Mouse (Mus musculus): Measurements from ENCODE around the gene Pla1a. TPM values are rescaled to one million over a fixed set of nuclear protein-coding genes. Genes with fewer than 3 reads are reported as not detected.
A peak's percentile ranks its signal among the peaks of the same experiment; 100 is the strongest.

The Pla1a gene
- polyA plus RNA-seq, 1 experiment from 2014 or later: 1.3 TPM

GRCm38 (mm10) chr16:38350361-38350855, 82.5 kb downstream of the Pla1a start:
- Histone ChIP-seq H3K4me1 (ENCODE audit: control insufficient read depth in 2 of 2, insufficient read depth in 2 of 2, low read length in 2 of 2) (peaks cover 17 to 60% of the 10 kb centered on the region in 2 experiments), H3K27ac (replicated peaks in 1 of 2; ENCODE audit: control insufficient read depth in 1 of 2, insufficient read depth in 1 of 2, low read depth in 2 of 2, low read length in 2 of 2) (peak overlapping the region; percentile 85), H3K9ac (ENCODE audit: low read length) (peak overlapping the region; percentile 34; the same call in 1 of the 2 replicates), H3K27me3 (ENCODE audit: control insufficient read depth, insufficient read depth, low read length) (no peaks in the 10 kb centered on the region), H3K4me2 (ENCODE audit: low read length) (peak overlapping the region; percentile 36), H3K9me3 (ENCODE audit: control insufficient read depth, low read length) (no peaks in the 10 kb centered on the region), H3K4me3 (ENCODE audit: control insufficient read depth in 1 of 2, insufficient read depth in 1 of 2, low read depth in 1 of 2, low read length in 2 of 2) (no peak overlapping the region; a peak in 2 of 4 replicates), H3K36me3 (ENCODE audit: control insufficient read depth, insufficient read depth, low read length) (peaks cover 40% of the 10 kb centered on the region)
- WGBS: 6% methylated on average over 7 of the region's 7 CpGs
- peak; percentile 84 for ATAC-seq (ENCODE audit: insufficient number of reproducible peaks, insufficient read depth, low FRiP score, low read depth)

- peak overlapping the region; percentile 36 for H3K4me2 ChIP-seq (ENCODE audit: low read length)
- ATAC-seq (ENCODE audit: insufficient number of reproducible peaks, insufficient read depth, low FRiP score, low read depth): no peak
These were observed 83.1 kb downstream of the Pla1a start for GRCm38 (mm10) chr16:38349881-38350280.

GRCm38 (mm10) chr16:38348217-38348761, 84.7 kb downstream of the Pla1a start:
- Histone ChIP-seq H3K9ac (ENCODE audit: low read length) (peak overlapping the region; percentile 90), H3K27me3 (ENCODE audit: control insufficient read depth, insufficient read depth, low read length) (no peaks in the 10 kb centered on the region), H3K27ac (replicated peaks in 1 of 2; ENCODE audit: control insufficient read depth in 1 of 2, insufficient read depth in 1 of 2, low read depth in 2 of 2, low read length in 2 of 2) (no peak overlapping the region), H3K4me3 (ENCODE audit: control insufficient read depth in 1 of 2, insufficient read depth in 1 of 2, low read depth in 1 of 2, low read length in 2 of 2) (peak overlapping the region in 1 of 2 experiments; percentile 71; a peak in 1 of 4 replicates), H3K4me1 (ENCODE audit: control insufficient read depth in 2 of 2, insufficient read depth in 2 of 2, low read length in 2 of 2) (peaks cover 14 to 57% of the 10 kb centered on the region in 2 experiments), H3K4me2 (ENCODE audit: low read length) (peak overlapping the region; percentile 83), H3K36me3 (ENCODE audit: control insufficient read depth, insufficient read depth, low read length) (peaks cover 36% of the 10 kb centered on the region), H3K9me3 (ENCODE audit: control insufficient read depth, low read length) (no peaks in the 10 kb centered on the region)
- WGBS: 68% methylated on average over 9 of the region's 9 CpGs
- ATAC-seq (ENCODE audit: insufficient number of reproducible peaks, insufficient read depth, low FRiP score, low read depth): no peak

More at GRCm38 (mm10) chr16:38349881-38350280, 83.1 kb downstream of the Pla1a start:
- Histone ChIP-seq H3K4me1 (ENCODE audit: control insufficient read depth in 2 of 2, insufficient read depth in 2 of 2, low read length in 2 of 2) (peaks cover 17 to 65% of the 10 kb centered on the region in 2 experiments), H3K27ac (replicated peaks in 1 of 2; ENCODE audit: control insufficient read depth in 1 of 2, insufficient read depth in 1 of 2, low read depth in 2 of 2, low read length in 2 of 2) (peak overlapping the region; percentile 85), H3K36me3 (ENCODE audit: control insufficient read depth, insufficient read depth, low read length) (peaks cover 40% of the 10 kb centered on the region), H3K9me3 (ENCODE audit: control insufficient read depth, low read length) (no peaks in the 10 kb centered on the region), H3K9ac (ENCODE audit: low read length) (no peak overlapping the region; the same call in 1 of the 2 replicates), H3K4me3 (ENCODE audit: control insufficient read depth in 1 of 2, insufficient read depth in 1 of 2, low read depth in 1 of 2, low read length in 2 of 2) (no peak overlapping the region; a peak in 1 of 4 replicates), H3K27me3 (ENCODE audit: control insufficient read depth, insufficient read depth, low read length) (no peaks in the 10 kb centered on the region)
- 68% methylated on average over 2 of the region's 2 CpGs for WGBS

GRCm38 (mm10) chr16:38347588-38347987, 85.4 kb downstream of the Pla1a start:
- peak overlapping the region; percentile 4 to 71; a peak in 3 of 4 replicates for H3K4me3 ChIP-seq (ENCODE audit: control insufficient read depth in 1 of 2, insufficient read depth in 1 of 2, low read depth in 1 of 2, low read length in 2 of 2)
- WGBS: 52% methylated on average over 6 of the region's 6 CpGs
- peak overlapping the region; percentile 90 for H3K9ac ChIP-seq (ENCODE audit: low read length)
- no peaks in the 10 kb centered on the region for H3K9me3 ChIP-seq (ENCODE audit: control insufficient read depth, low read length)
- H3K27ac ChIP-seq (replicated peaks in 1 of 2; ENCODE audit: control insufficient read depth in 1 of 2, insufficient read depth in 1 of 2, low read depth in 2 of 2, low read length in 2 of 2): peak overlapping the region in 1 of 2 experiments; percentile 96; a peak in 1 of 4 replicates
- H3K4me1 ChIP-seq (ENCODE audit: control insufficient read depth in 2 of 2, insufficient read depth in 2 of 2, low read length in 2 of 2): peaks cover 14 to 53% of the 10 kb centered on the region in 2 experiments
- no peak for ATAC-seq (ENCODE audit: insufficient number of reproducible peaks, insufficient read depth, low FRiP score, low read depth)
- H3K27me3 ChIP-seq (ENCODE audit: control insufficient read depth, insufficient read depth, low read length): no peaks in the 10 kb centered on the region
- peaks cover 34% of the 10 kb centered on the region for H3K36me3 ChIP-seq (ENCODE audit: control insufficient read depth, insufficient read depth, low read length)
- H3K4me2 ChIP-seq (ENCODE audit: low read length): peak overlapping the region; percentile 83

- no peaks in the 10 kb centered on the region for H3K27me3 ChIP-seq (ENCODE audit: control insufficient read depth, insufficient read depth, low read length)
- H3K4me2 ChIP-seq (ENCODE audit: low read length): peak within 1 kb of the TSS; percentile 83
- peak within 1 kb of the TSS; percentile 90 for H3K9ac ChIP-seq (ENCODE audit: low read length)
- H3K27ac ChIP-seq (replicated peaks in 1 of 2; ENCODE audit: control insufficient read depth in 1 of 2, insufficient read depth in 1 of 2, low read depth in 2 of 2, low read length in 2 of 2): peak within 1 kb of the TSS; percentile 94 to 96
- peaks cover 9 to 48% of the 10 kb centered on the region in 2 experiments for H3K4me1 ChIP-seq (ENCODE audit: control insufficient read depth in 2 of 2, insufficient read depth in 2 of 2, low read length in 2 of 2)
- H3K36me3 ChIP-seq (ENCODE audit: control insufficient read depth, insufficient read depth, low read length): peaks cover 28% of the 10 kb centered on the region
- 3% methylated on average over 35 of the region's 35 CpGs for WGBS
- peak; percentile 79 for ATAC-seq (ENCODE audit: insufficient number of reproducible peaks, insufficient read depth, low FRiP score, low read depth)
- no peaks in the 10 kb centered on the region for H3K9me3 ChIP-seq (ENCODE audit: control insufficient read depth, low read length)
- peak within 1 kb of the TSS; percentile 71 to 95 for H3K4me3 ChIP-seq (ENCODE audit: control insufficient read depth in 1 of 2, insufficient read depth in 1 of 2, low read depth in 1 of 2, low read length in 2 of 2)
These were observed 86.2 kb downstream of the Pla1a start, which contains the start of the genes Cox17 and Gm21987 for GRCm38 (mm10) chr16:38346529-38347325. Gene Cox17, plus strand, starts transcription at chr16:38346991. Gene Gm21987, plus strand, starts transcription at chr16:38347040.

Other genes starting within 250 kb of the Pla1a start
- not detected in 2 replicates for gene Nr1i2, start 138.3 kb downstream of the Pla1a start, polyA plus RNA-seq (2014; fragmentation: Nextera tagmentation; extraction: Ambion mirVana)
- 0.15 TPM in 1 of 2 replicates, not detected in the other for gene Maats1, start 91.0 kb downstream of the Pla1a start, polyA plus RNA-seq (2014; fragmentation: Nextera tagmentation; extraction: Ambion mirVana)
- gene Cox17, start 86.2 kb downstream of the Pla1a start, polyA plus RNA-seq (2014; fragmentation: Nextera tagmentation; extraction: Ambion mirVana): 337 TPM in 2 replicates
- 4.4 and 4.9 TPM in 2 replicates for gene Gm21987, start 86.1 kb downstream of the Pla1a start, polyA plus RNA-seq (2014; fragmentation: Nextera tagmentation; extraction: Ambion mirVana)
- 364 and 390 TPM in 2 replicates for gene Popdc2, start 70.9 kb downstream of the Pla1a start, polyA plus RNA-seq (2014; fragmentation: Nextera tagmentation; extraction: Ambion mirVana)
- gene Adprh, start 19.6 kb upstream of the Pla1a start, polyA plus RNA-seq (2014; fragmentation: Nextera tagmentation; extraction: Ambion mirVana): 78.7 and 90.5 TPM in 2 replicates
- gene Cd80, start 22.4 kb upstream of the Pla1a start, polyA plus RNA-seq (2014; fragmentation: Nextera tagmentation; extraction: Ambion mirVana): 0.38 and 0.73 TPM in 2 replicates
- 34.4 and 35.8 TPM in 2 replicates for gene Timmdc1, start 89.5 kb upstream of the Pla1a start, polyA plus RNA-seq (2014; fragmentation: Nextera tagmentation; extraction: Ambion mirVana)
- 29.1 and 30.4 TPM in 2 replicates for gene Poglut1, start 117.1 kb upstream of the Pla1a start, polyA plus RNA-seq (2014; fragmentation: Nextera tagmentation; extraction: Ambion mirVana)
- 52.7 and 63.8 TPM in 2 replicates for gene Tmem39a, start 125.6 kb upstream of the Pla1a start, polyA plus RNA-seq (2014; fragmentation: Nextera tagmentation; extraction: Ambion mirVana)

Measured in heart, embryonic 14.5 days (tissue).